Mouse (Mus musculus): ENCODE results near the gene Nprl2. TPM values are rescaled to one million over a fixed set of nuclear protein-coding genes. Genes with fewer than 3 reads are reported as not detected.

The Nprl2 gene
- polyA plus RNA-seq, 1 experiment from 2014 or later: 82.2 TPM

GRCm38 (mm10) chr9:107575579-107576356 is 33.7 kb downstream of the Nprl2 start:
- no peak overlapping the region for H3K4me3 ChIP-seq (ENCODE audit: low read depth, low read length)

GRCm38 (mm10) chr9:107576357-107577107 is 34.5 kb downstream of the Nprl2 start, which contains the start of gene Hyal1:
TSS of gene Hyal1 (plus strand) at chr9:107576927.
- no peaks in the 10 kb centered on the region for H3K27me3 ChIP-seq (ENCODE audit: control insufficient read depth, insufficient read depth, low read depth, low read length)
- peak within 1 kb of the TSS; percentile 29 for H3K4me2 ChIP-seq (ENCODE audit: low read length)
- 30% methylated on average over 16 of the region's 16 CpGs for WGBS
- peaks cover 17% of the 10 kb centered on the region for H3K4me1 ChIP-seq (ENCODE audit: control insufficient read depth, insufficient read depth, low read length)
- peak within 1 kb of the TSS; percentile 35; the same call in 1 of the 2 replicates for H3K27ac ChIP-seq (ENCODE audit: low read length)
- no peak within 1 kb of the TSS; the same call in 1 of the 2 replicates for H3K9ac ChIP-seq (ENCODE audit: low read depth, low read length)
- peaks cover 13% of the 10 kb centered on the region; the same call in 1 of the 2 replicates for H3K36me3 ChIP-seq (ENCODE audit: control insufficient read depth, insufficient read depth, low read length)
- no peaks in the 10 kb centered on the region for H3K9me3 ChIP-seq (replicated peaks; ENCODE audit: control insufficient read depth, low read length, poor library complexity, severe bottlenecking)
- no peak for ATAC-seq
- peak within 1 kb of the TSS; percentile 10; the same call in 1 of the 2 replicates for H3K4me3 ChIP-seq (ENCODE audit: low read depth, low read length)

More at GRCm38 (mm10) chr9:107575579-107576356, 33.7 kb downstream of the Nprl2 start:
- H3K4me2 ChIP-seq (ENCODE audit: low read length): no peak overlapping the region
- H3K9me3 ChIP-seq (replicated peaks; ENCODE audit: control insufficient read depth, low read length, poor library complexity, severe bottlenecking): no peaks in the 10 kb centered on the region
- H3K27me3 ChIP-seq (ENCODE audit: control insufficient read depth, insufficient read depth, low read depth, low read length): no peaks in the 10 kb centered on the region
- no peak overlapping the region for H3K9ac ChIP-seq (ENCODE audit: low read depth, low read length)
- peaks cover 18% of the 10 kb centered on the region for H3K4me1 ChIP-seq (ENCODE audit: control insufficient read depth, insufficient read depth, low read length)
- WGBS: 92% methylated on average over 14 of the region's 14 CpGs
- ATAC-seq: no peak
- H3K27ac ChIP-seq (ENCODE audit: low read length): no peak overlapping the region
- peaks cover 14% of the 10 kb centered on the region; the same call in 1 of the 2 replicates for H3K36me3 ChIP-seq (ENCODE audit: control insufficient read depth, insufficient read depth, low read length)

- Histone ChIP-seq H3K4me3 (ENCODE audit: low read depth, low read length) (no peak overlapping the region), H3K4me2 (ENCODE audit: low read length) (no peak overlapping the region), H3K36me3 (ENCODE audit: control insufficient read depth, insufficient read depth, low read length) (peaks cover 6% of the 10 kb centered on the region; the same call in 1 of the 2 replicates), H3K9me3 (replicated peaks; ENCODE audit: control insufficient read depth, low read length, poor library complexity, severe bottlenecking) (no peaks in the 10 kb centered on the region), H3K27ac (ENCODE audit: low read length) (no peak overlapping the region), H3K9ac (ENCODE audit: low read depth, low read length) (no peak overlapping the region), H3K27me3 (ENCODE audit: control insufficient read depth, insufficient read depth, low read depth, low read length) (no peaks in the 10 kb centered on the region), H3K4me1 (ENCODE audit: control insufficient read depth, insufficient read depth, low read length) (peaks cover 18% of the 10 kb centered on the region)
- ATAC-seq: no peak
- 94% methylated on average over 10 of the region's 10 CpGs for WGBS
These were observed 35.8 kb downstream of the Nprl2 start for GRCm38 (mm10) chr9:107577871-107578270.

GRCm38 (mm10) chr9:107578587-107578986 is 36.6 kb downstream of the Nprl2 start, which contains the start of gene Naa80:
TSS of gene Naa80 (plus strand) at chr9:107578887.
- peaks cover 18% of the 10 kb centered on the region for H3K4me1 ChIP-seq (ENCODE audit: control insufficient read depth, insufficient read depth, low read length)
- no peaks in the 10 kb centered on the region for H3K9me3 ChIP-seq (replicated peaks; ENCODE audit: control insufficient read depth, low read length, poor library complexity, severe bottlenecking)
- ATAC-seq: no peak
- H3K4me3 ChIP-seq (ENCODE audit: low read depth, low read length): no peak within 1 kb of the TSS
- no peak within 1 kb of the TSS for H3K9ac ChIP-seq (ENCODE audit: low read depth, low read length)
- H3K36me3 ChIP-seq (ENCODE audit: control insufficient read depth, insufficient read depth, low read length): peaks cover 8% of the 10 kb centered on the region; the same call in 1 of the 2 replicates
- H3K4me2 ChIP-seq (ENCODE audit: low read length): no peak within 1 kb of the TSS
- H3K27ac ChIP-seq (ENCODE audit: low read length): no peak within 1 kb of the TSS
- WGBS: 83% methylated on average over 3 of the region's 3 CpGs
- no peaks in the 10 kb centered on the region for H3K27me3 ChIP-seq (ENCODE audit: control insufficient read depth, insufficient read depth, low read depth, low read length)

GRCm38 (mm10) chr9:107579023-107579900 is 37.2 kb downstream of the Nprl2 start:
- Histone ChIP-seq H3K27ac (ENCODE audit: low read length) (no peak overlapping the region), H3K9ac (ENCODE audit: low read depth, low read length) (no peak overlapping the region), H3K27me3 (ENCODE audit: control insufficient read depth, insufficient read depth, low read depth, low read length) (no peaks in the 10 kb centered on the region), H3K4me2 (ENCODE audit: low read length) (no peak overlapping the region), H3K4me1 (ENCODE audit: control insufficient read depth, insufficient read depth, low read length) (peaks cover 18% of the 10 kb centered on the region), H3K36me3 (ENCODE audit: control insufficient read depth, insufficient read depth, low read length) (0 out of 2 replicates have a peak, but pooled peaks cover 6% of the 10 kb centered on the region), H3K9me3 (replicated peaks; ENCODE audit: control insufficient read depth, low read length, poor library complexity, severe bottlenecking) (no peaks in the 10 kb centered on the region), H3K4me3 (ENCODE audit: low read depth, low read length) (no peak overlapping the region)
- WGBS: 96% methylated on average over 14 of the region's 14 CpGs
- ATAC-seq: no peak

- no peaks in the 10 kb centered on the region for H3K27me3 ChIP-seq (ENCODE audit: control insufficient read depth, insufficient read depth, low read depth, low read length)
- peak within 1 kb of the TSS; percentile 84 for H3K27ac ChIP-seq (ENCODE audit: low read length)
- under 1% methylated on average over 32 of the region's 32 CpGs for WGBS
- 0 out of 2 replicates have a peak, but pooled peaks cover 4% of the 10 kb centered on the region for H3K36me3 ChIP-seq (ENCODE audit: control insufficient read depth, insufficient read depth, low read length)
- peaks cover 18% of the 10 kb centered on the region for H3K4me1 ChIP-seq (ENCODE audit: control insufficient read depth, insufficient read depth, low read length)
- H3K4me3 ChIP-seq (ENCODE audit: low read depth, low read length): peak within 1 kb of the TSS; percentile 47
- peak within 1 kb of the TSS; percentile 75 for H3K9ac ChIP-seq (ENCODE audit: low read depth, low read length)
- peak within 1 kb of the TSS; percentile 97 for H3K4me2 ChIP-seq (ENCODE audit: low read length)
- ATAC-seq: peak; percentile 79
- H3K9me3 ChIP-seq (replicated peaks; ENCODE audit: control insufficient read depth, low read length, poor library complexity, severe bottlenecking): no peaks in the 10 kb centered on the region
These were observed 38.7 kb downstream of the Nprl2 start, which contains the start of gene Hyal3 for GRCm38 (mm10) chr9:107580501-107581317. TSS of gene Hyal3 (plus strand) at chr9:107580818.

GRCm38 (mm10) chr9:107581584-107581983 is 39.6 kb downstream of the Nprl2 start:
- H3K36me3 ChIP-seq (ENCODE audit: control insufficient read depth, insufficient read depth, low read length): 0 out of 2 replicates have a peak, but pooled peaks cover 4% of the 10 kb centered on the region
- H3K4me2 ChIP-seq (ENCODE audit: low read length): peak overlapping the region; percentile 97
- ATAC-seq: no peak
- no peak overlapping the region for H3K27ac ChIP-seq (ENCODE audit: low read length)
- H3K9me3 ChIP-seq (replicated peaks; ENCODE audit: control insufficient read depth, low read length, poor library complexity, severe bottlenecking): no peaks in the 10 kb centered on the region
- WGBS: 76% methylated on average over 4 of the region's 4 CpGs
- H3K4me3 ChIP-seq (ENCODE audit: low read depth, low read length): peak overlapping the region; percentile 47
- H3K9ac ChIP-seq (ENCODE audit: low read depth, low read length): peak overlapping the region; percentile 75
- H3K4me1 ChIP-seq (ENCODE audit: control insufficient read depth, insufficient read depth, low read length): peaks cover 18% of the 10 kb centered on the region
- H3K27me3 ChIP-seq (ENCODE audit: control insufficient read depth, insufficient read depth, low read depth, low read length): no peaks in the 10 kb centered on the region

Data from midbrain, embryonic 16.5 days (tissue).